Mouse (Mus musculus) retina, embryonic 14.5 days (tissue): ENCODE results near the gene Fbxw24.
"Not testable (repeated sequence)": the region's sequence is repeated elsewhere in the genome, so short reads cannot be mapped to it uniquely, and the experiment has no call there.

Experiments
- DNase-seq: peaks from one replicate; pipeline ENCODE4 v3.0.0-alpha.2; 2015; ENCODE audit warnings: low spot score

The Fbxw24 gene

GRCm38 (mm10) chr9:109625957-109626356 is at the start of gene Fbxw24:
Fbxw24 (minus strand) TSS chr9:109626057.
- DNase-seq = not testable (repeated sequence)

- not testable (repeated sequence) for DNase-seq
These were observed 38.7 kb upstream of the Fbxw24 start, which contains the start of gene Fbxw25 for GRCm38 (mm10) chr9:109664552-109664951. Fbxw25 (minus strand) TSS chr9:109664652.

- peak; percentile 66 for DNase-seq
These were observed 19.0 kb downstream of the Fbxw24 start for GRCm38 (mm10) chr9:109606837-109607236.

GRCm38 (mm10) chr9:109602128-109602527 is 23.7 kb downstream of the Fbxw24 start:
- DNase-seq = not testable (repeated sequence)

- no peak for DNase-seq
These were observed 28.6 kb downstream of the Fbxw24 start for GRCm38 (mm10) chr9:109597226-109597625.

GRCm38 (mm10) chr9:109594866-109595265 is 31.0 kb downstream of the Fbxw24 start:
- DNase-seq = no peak

GRCm38 (mm10) chr9:109568162-109568561 is 57.7 kb downstream of the Fbxw24 start, which contains the start of gene Fbxw15:
Fbxw15 (minus strand) TSS chr9:109568262.
- not testable (repeated sequence) for DNase-seq

- DNase-seq = no peak
These were observed 60.3 kb downstream of the Fbxw24 start for GRCm38 (mm10) chr9:109565546-109565945.

GRCm38 (mm10) chr9:109562106-109562505 is 63.8 kb downstream of the Fbxw24 start:
- not testable (repeated sequence) for DNase-seq

GRCm38 (mm10) chr9:109552483-109552882 is 73.4 kb downstream of the Fbxw24 start:
- no peak for DNase-seq
